Mouse (Mus musculus) small intestine, adult 2 months (tissue): ENCODE data around the gene Sardh.

Experiments
- CTCF ChIP-seq: fragments of 200-500 bp; IDR thresholded peaks from 2 replicates; pipeline ENCODE4 v1.5.1; 2012; ENCODE audit warnings: low read depth, mild to moderate bottlenecking, control low read depth, inconsistent platforms, low read length, moderate library complexity, mixed read lengths; ENCODE audit not compliant: insufficient replicate concordance, insufficient read length; ENCODE audit errors: extremely low read depth
- POLR2A ChIP-seq: fragments of 200-500 bp; IDR thresholded peaks from 2 replicates; pipeline ENCODE4 v1.6.1; 2012; ENCODE audit warnings: low read depth, mild to moderate bottlenecking, control low read depth, inconsistent platforms, low read length, moderate library complexity

- no peak for TF ChIP-seq POLR2A
- peak; percentile 75; the same call in 1 of the 2 replicates for TF ChIP-seq CTCF
Observed at GRCm38 (mm10) chr2:27289019-27289418, 40.9 kb upstream of the Sardh start.
